Mouse (Mus musculus): ENCODE measurements around the gene Lima1. TPM values are rescaled to one million over a fixed set of nuclear protein-coding genes. Genes with fewer than 3 reads are reported as not detected.

The Lima1 gene
- total RNA-seq, 2 experiments from 2014 or later, result 7.9 to 9.8 TPM

- H3K4me3 ChIP-seq, result no peak overlapping the region
- DNase-seq, result peak; percentile 33
- TF ChIP-seq CTCF (IDR thresholded peaks at IDR 0.05), result no peak
- peak overlapping the region; percentile 9 for H3K27ac ChIP-seq
- intact Hi-C loops (cut with DNase I), result no loop called here
These were observed 67.2 kb downstream of the Lima1 start for GRCm38 (mm10) chr15:99807776-99808735.

- H3K4me3 ChIP-seq, result no peak overlapping the region
- TF ChIP-seq CTCF (IDR thresholded peaks at IDR 0.05), result no peak
- no peak for DNase-seq
- intact Hi-C loops (cut with DNase I), result no loop called here
- H3K27ac ChIP-seq, result no peak overlapping the region
These were observed 69.1 kb downstream of the Lima1 start for GRCm38 (mm10) chr15:99806171-99806570.

- Histone ChIP-seq H3K4me3 (no peak overlapping the region), H3K27ac (no peak overlapping the region)
- DNase-seq, result no peak
- intact Hi-C loops (cut with DNase I), result no loop called here
- TF ChIP-seq CTCF (IDR thresholded peaks at IDR 0.05), result no peak
These were observed 69.6 kb downstream of the Lima1 start for GRCm38 (mm10) chr15:99805673-99806072.

GRCm38 (mm10) chr15:99803186-99803644 lies 72.0 kb downstream of the Lima1 start:
- no peak overlapping the region for H3K4me3 ChIP-seq
- no peak for TF ChIP-seq CTCF (IDR thresholded peaks at IDR 0.05)
- DNase-seq, result peak; percentile 53
- peak overlapping the region; percentile 70 for H3K27ac ChIP-seq
- intact Hi-C loops (cut with DNase I), result loop anchor here (2.0 kb wide), 1 partner anchor 14 kb away; no protein-coding TSS in a partner anchor

- intact Hi-C loops (cut with DNase I), result loop anchor here (2.0 kb wide), 1 partner anchor 15 kb away; no protein-coding TSS in a partner anchor
These were observed 73.2 kb downstream of the Lima1 start for GRCm38 (mm10) chr15:99801885-99802572.

GRCm38 (mm10) chr15:99799706-99800105 lies 75.5 kb downstream of the Lima1 start:
- intact Hi-C loops (cut with DNase I), result no loop called here
- H3K27ac ChIP-seq, result no peak overlapping the region
- no peak overlapping the region for H3K4me3 ChIP-seq
- no peak for DNase-seq
- no peak for TF ChIP-seq CTCF (IDR thresholded peaks at IDR 0.05)

More at GRCm38 (mm10) chr15:99801885-99802572, 73.2 kb downstream of the Lima1 start:
- DNase-seq, result peak; percentile 61
- Histone ChIP-seq H3K27ac (peak overlapping the region; percentile 70), H3K4me3 (peak overlapping the region; percentile 44)
- TF ChIP-seq CTCF (IDR thresholded peaks at IDR 0.05), result no peak

GRCm38 (mm10) chr15:99797898-99798297 lies 77.4 kb downstream of the Lima1 start:
- no peak for DNase-seq
- peak overlapping the region; percentile 49 for H3K27ac ChIP-seq
- no peak for TF ChIP-seq CTCF (IDR thresholded peaks at IDR 0.05)
- intact Hi-C loops (cut with DNase I), result no loop called here
- H3K4me3 ChIP-seq, result no peak overlapping the region

GRCm38 (mm10) chr15:99796735-99797134 lies 78.5 kb downstream of the Lima1 start:
- H3K27ac ChIP-seq, result peak overlapping the region; percentile 17; the same call in 1 of the 2 replicates
- intact Hi-C loops (cut with DNase I), result no loop called here

GRCm38 (mm10) chr15:99796066-99796465 lies 79.2 kb downstream of the Lima1 start:
- Histone ChIP-seq H3K4me3 (no peak overlapping the region), H3K27ac (peak overlapping the region; percentile 17; the same call in 1 of the 2 replicates)
- TF ChIP-seq CTCF (IDR thresholded peaks at IDR 0.05), result peak; percentile 45
- DNase-seq, result no peak
- intact Hi-C loops (cut with DNase I), result no loop called here

More at GRCm38 (mm10) chr15:99796735-99797134, 78.5 kb downstream of the Lima1 start:
- DNase-seq, result no peak
- no peak for TF ChIP-seq CTCF (IDR thresholded peaks at IDR 0.05)
- no peak overlapping the region for H3K4me3 ChIP-seq

GRCm38 (mm10) chr15:99792221-99792815 lies 82.9 kb downstream of the Lima1 start:
- intact Hi-C loops (cut with DNase I), result loop anchor here (5.0 kb wide), 1 partner anchor 110 kb away; no protein-coding TSS in a partner anchor
- no peak for TF ChIP-seq CTCF (IDR thresholded peaks at IDR 0.05)
- DNase-seq, result no peak
- Histone ChIP-seq H3K4me3 (no peak overlapping the region), H3K27ac (no peak overlapping the region)

- H3K27ac ChIP-seq, result no peak overlapping the region
- no peak for DNase-seq
- no peak overlapping the region for H3K4me3 ChIP-seq
- no peak for TF ChIP-seq CTCF (IDR thresholded peaks at IDR 0.05)
- intact Hi-C loops (cut with DNase I), result loop anchor here (5.0 kb wide), 1 partner anchor 111 kb away; no protein-coding TSS in a partner anchor
These were observed 84.3 kb downstream of the Lima1 start for GRCm38 (mm10) chr15:99791003-99791402.

- Histone ChIP-seq H3K27ac (no peak overlapping the region), H3K4me3 (no peak overlapping the region)
- TF ChIP-seq CTCF (IDR thresholded peaks at IDR 0.05), result no peak
- DNase-seq, result no peak
- intact Hi-C loops (cut with DNase I), result loop anchor here (5.0 kb wide), 1 partner anchor 112 kb away; no protein-coding TSS in a partner anchor
These were observed 84.8 kb downstream of the Lima1 start for GRCm38 (mm10) chr15:99790464-99790863.

Measured in gastrocnemius, adult 2 months (tissue).